Mouse (Mus musculus): Measurements from ENCODE around the gene Cldn15.
"Not testable (repeated sequence)": the region's sequence is repeated elsewhere in the genome, so short reads cannot be mapped to it uniquely, and the experiment has no call there.

GRCm38 (mm10) chr5:136949551-136950336, 16.7 kb upstream of the Cldn15 start:
- not testable (repeated sequence) for TF ChIP-seq CTCF, EP300 (IDR thresholded peaks at IDR 0.05; ENCODE audit: low read depth)
